Mouse (Mus musculus) thymus, postnatal 0 days (tissue): ENCODE results near the gene Hnrnph3. TPM values are rescaled to one million over a fixed set of nuclear protein-coding genes. Genes with fewer than 3 reads are reported as not detected.
"Not testable (repeated sequence)": the region's sequence is repeated elsewhere in the genome, so short reads cannot be mapped to it uniquely, and the experiment has no call there.

Source experiments
- DNase-seq: peaks from one replicate; pipeline ENCODE4 v3.0.0-alpha.2; 2015; ENCODE audit warnings: low spot score
- polyA plus RNA-seq: library from polyadenylated mRNA; unstranded; fragments of >200 nt; fragmentation: Nextera tagmentation; extraction: Ambion mirVana; gene quantifications from 2 replicates; pipeline ENCODE4 v1.2.1, GENCODE M21; 2015

The Hnrnph3 gene
- polyA plus RNA-seq = 51.0 and 53.6 TPM in 2 replicates

DNA sequence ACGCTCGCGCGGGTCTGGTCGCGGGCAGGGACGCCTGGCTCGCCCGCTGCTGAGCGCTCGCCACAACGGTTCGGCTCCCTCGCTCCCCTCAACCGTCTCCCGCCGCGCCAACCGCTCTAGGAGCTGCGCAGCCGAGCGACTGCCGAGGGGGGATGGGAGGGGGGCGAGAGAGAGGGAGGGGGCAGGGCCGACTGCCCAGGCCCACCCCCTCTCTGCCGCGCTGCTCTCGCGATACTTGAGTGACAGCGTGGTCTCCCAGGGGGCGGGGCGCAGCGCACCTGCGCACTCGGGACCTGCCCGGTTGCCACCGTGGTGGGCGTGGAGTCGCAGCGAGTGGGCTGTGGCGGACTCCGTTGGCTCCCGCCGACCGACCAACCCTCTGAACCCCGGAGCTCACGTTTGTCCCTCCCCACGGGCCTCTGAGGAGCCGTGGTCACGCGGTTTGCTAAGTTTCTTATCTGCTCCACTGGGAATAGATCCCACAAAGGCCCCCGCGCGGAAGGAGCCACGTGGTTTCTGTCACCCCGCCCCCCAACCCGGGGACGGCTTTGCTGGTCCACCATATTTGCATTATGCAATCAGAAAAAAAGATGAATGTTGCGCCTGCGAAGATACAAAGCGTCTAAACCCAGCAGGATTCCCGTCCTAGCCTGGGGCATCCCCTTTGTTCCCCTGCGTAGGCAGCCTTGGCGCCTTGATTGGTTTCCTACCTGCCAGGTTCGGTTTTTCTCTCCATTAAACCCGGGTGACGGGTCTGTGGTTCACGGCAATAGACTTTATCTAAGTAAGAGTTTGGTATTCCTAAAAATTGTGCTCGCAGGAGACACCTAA lies at the start of gene Hnrnph3, which contains the start of gene Pbld2:
Gene Hnrnph3 (minus strand): TSS at position 469 of the 831 bp plus-strand sequence.
Gene Pbld2 (plus strand): TSS at position 567 of the 831 bp plus-strand sequence.
- DNase-seq = peak; percentile 98

DNA sequence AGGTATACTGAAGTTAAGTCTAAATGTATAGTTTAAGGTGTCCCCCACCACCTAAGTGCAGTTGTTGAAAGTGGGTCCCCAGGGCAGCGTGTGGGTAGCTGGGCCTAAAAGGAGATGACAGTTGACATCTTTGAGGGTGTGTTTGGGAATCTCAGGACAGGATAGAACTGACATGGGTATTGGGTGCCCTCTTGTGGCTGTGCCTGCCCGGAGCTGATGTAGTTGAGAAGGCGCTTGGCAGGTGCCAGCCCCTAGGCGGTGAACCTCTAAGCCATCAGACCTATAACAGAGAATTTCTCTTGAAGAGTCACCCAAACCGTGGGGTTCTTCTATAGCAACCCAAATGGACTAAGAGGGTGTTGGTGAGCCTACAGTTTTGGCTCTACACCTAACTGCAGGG lies 42.0 kb upstream of the Hnrnph3 start:
- peak; percentile 69 for DNase-seq

DNA sequence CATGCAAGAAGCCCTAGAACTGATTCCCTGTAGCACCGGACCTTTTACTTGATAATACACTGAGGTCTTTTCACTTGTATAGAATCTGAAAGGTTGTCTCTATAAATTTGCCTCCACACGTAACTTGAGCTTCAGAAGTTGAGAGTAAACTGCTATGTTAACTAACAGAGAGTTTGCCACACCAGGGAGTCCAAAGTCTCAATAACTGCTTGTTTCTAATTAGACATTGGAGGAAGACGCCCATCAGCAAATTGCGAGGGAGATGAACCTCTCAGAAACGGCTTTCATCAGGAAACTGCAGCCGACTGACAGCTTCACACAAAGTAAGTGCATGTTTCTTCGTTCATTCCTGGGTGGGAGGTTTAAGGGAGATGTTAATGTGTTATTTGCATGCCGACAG lies 41.5 kb upstream of the Hnrnph3 start:
- no peak for DNase-seq

- no peak for DNase-seq
Observed at GRCm38 (mm10) chr10:63064516-63064915, 40.5 kb upstream of the Hnrnph3 start.

DNA sequence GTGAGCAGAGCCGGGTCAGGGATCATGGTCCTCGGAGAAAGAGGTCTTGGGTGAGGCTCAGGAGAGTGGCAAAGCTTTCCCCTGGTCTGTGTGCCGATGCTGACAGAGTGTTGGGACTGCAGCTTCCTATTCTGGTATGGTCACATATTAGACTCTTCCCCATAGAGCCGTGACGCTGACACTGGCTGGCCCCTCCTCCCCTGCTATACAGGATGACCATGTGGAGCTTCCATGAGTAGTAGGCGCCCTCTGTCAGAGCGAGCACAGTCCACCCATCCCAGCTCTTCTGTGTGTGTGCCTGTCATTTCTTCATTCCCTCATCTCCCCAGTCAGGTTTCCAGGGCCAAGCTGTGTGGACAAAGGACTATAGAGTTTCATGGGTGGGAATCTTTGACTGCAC lies 39.3 kb upstream of the Hnrnph3 start:
- DNase-seq = no peak

DNA sequence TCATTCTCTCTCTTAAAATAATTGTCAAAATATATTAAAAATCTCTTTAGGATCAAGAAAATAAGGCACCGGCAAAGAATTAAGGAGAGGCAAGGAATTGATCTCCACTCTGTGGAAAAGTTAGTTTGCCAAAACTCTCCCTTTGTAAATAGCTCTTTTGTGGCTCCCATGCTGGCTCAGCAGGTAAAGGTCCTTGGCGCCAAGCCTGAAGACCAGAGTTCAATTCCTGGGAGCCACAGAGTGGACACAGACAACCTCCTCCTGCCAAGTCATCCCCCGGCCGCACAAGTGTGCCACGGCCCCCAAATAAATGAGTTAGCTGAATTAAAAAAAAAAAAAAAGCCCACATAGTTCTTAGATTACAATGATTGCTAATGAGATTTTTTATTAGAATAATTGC lies 38.7 kb upstream of the Hnrnph3 start:
- no peak for DNase-seq

DNA sequence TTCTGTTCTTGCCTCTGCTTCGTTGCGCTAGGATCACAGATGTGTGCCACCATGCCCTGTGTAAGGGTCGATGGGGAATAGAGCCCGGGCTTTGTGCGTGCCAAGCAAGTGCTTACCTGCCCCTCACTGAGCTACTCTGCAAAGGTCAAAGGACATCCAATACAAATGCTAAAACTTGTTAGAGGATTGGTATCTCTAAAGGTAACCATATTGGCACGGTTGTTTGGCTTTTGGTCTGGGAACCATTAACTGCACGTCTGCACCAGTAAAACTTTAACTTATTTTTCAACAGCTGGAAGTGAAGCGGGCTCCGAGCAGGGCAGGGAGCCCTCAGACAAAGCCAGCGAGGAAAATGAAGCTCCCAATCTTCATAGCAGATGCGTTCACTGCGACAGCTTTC lies 37.2 kb upstream of the Hnrnph3 start:
- DNase-seq = no peak

DNA sequence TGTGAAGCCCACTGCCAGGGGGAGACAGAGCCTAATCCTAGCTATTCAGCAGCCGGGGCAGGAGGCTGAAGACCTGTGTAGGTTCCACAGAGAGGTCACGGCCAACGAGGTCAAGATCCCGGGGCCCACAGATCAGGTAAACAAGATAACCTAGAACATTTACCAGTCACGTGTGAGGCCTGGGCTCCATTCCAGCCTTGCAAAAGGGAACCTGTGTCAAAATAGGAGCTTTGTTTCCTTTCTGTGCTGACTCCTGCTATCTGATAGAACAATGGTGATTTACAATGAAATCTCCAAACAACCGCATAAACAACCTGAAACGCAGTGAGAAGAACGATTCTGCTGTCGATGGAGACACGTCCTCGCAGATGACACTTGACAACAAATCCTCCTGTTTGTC lies 36.4 kb upstream of the Hnrnph3 start:
- no peak for DNase-seq

DNA sequence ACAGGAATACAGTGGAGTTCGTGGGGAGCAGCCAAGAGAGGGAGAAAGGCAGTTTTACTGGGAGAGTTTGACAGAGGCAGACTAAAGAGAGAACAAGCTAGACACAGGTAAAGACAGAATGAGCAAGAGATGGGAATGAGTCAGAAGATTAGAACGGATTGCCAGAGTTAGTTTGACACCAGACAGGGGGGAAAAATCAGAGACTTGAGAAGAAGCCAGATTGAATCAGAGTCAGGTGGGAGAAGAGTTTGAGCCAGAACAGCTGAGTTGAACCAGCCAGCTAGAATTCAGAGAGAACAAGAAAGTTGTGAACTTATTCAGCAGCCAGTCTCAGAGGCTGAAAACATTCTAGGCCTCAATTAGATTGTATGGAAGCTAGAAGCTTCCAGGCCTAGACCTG lies 35.8 kb upstream of the Hnrnph3 start, which contains the start of gene Pbld1:
Gene Pbld1 (plus strand): TSS at position 301 of the 400 bp plus-strand sequence.
- no peak for DNase-seq

DNA sequence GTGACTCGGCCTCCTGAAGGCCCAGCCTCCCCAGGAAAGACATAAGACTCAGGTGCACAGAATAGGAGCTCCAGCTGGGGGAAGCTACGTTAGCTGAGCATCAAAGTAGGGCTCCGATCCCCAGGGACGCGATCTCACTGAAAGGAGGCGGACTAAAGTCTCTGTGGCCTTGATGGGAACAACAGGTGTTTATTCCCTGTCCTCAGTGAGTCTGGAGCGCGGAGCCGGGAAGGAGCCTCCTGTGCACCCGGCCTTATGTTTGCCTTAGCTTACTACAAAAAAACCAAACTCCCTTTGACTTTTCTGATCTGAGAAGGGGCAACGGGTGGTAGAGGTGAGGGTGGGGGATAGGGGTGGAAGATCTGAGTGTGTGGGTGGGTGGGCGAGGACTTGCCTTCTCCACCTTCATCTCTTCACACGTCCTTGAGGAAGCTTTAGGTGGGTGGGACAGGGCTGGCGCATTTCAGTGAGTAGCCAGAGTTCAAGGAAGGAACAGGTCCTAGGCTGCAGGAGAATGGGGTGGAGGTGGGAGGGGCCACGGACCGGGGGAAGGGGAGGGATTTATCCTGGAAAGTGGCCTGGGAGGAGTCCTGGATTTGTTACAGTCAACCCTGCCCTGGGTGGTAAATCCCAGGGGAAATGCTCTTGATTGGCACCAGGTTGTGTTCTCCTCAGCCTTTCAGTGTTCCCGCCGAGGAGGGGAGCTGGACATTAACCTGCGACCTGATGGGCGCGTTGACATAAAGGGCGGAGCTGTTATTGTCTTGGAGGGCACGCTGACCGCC lies 33.1 kb upstream of the Hnrnph3 start:
- DNase-seq = no peak

DNA sequence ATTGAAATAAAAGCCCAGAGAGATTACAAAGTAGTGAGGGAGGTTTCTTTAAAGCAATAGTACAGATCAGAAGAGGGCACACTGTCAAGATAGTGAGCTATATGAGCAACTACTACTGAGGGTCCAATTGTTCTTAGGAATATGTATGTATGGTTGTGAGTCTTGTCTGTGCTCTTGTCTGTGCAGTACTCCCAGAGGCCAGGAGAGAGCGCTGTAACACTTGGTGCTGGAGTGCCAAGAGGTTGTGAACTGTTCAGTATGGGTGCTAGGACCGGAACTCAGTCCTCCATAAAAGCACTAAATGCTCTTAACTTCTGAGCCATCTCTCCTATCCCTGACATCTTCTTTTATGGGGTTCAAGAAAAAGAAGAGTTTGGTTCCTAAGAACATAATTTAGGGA lies 30.6 kb upstream of the Hnrnph3 start:
- DNase-seq = no peak

GRCm38 (mm10) chr10:63054071-63054470 lies 30.1 kb upstream of the Hnrnph3 start:
- not testable (repeated sequence) for DNase-seq

GRCm38 (mm10) chr10:63053007-63053406 lies 29.0 kb upstream of the Hnrnph3 start:
- DNase-seq = no peak

- no peak for DNase-seq
Observed at GRCm38 (mm10) chr10:63052011-63052410, 28.0 kb upstream of the Hnrnph3 start.

- no peak for DNase-seq
Observed at GRCm38 (mm10) chr10:63051267-63051666, 27.2 kb upstream of the Hnrnph3 start.

- DNase-seq = no peak
Observed at GRCm38 (mm10) chr10:63049106-63049505, 25.1 kb upstream of the Hnrnph3 start.

GRCm38 (mm10) chr10:63047751-63048150 lies 23.7 kb upstream of the Hnrnph3 start:
- DNase-seq = no peak

- peak; percentile 20 for DNase-seq
Observed at GRCm38 (mm10) chr10:63043154-63043553, 19.1 kb upstream of the Hnrnph3 start.

GRCm38 (mm10) chr10:63039867-63040628 lies 16.0 kb upstream of the Hnrnph3 start:
- no peak for DNase-seq

- no peak for DNase-seq
Observed at GRCm38 (mm10) chr10:63038571-63039320, 14.7 kb upstream of the Hnrnph3 start.

- no peak for DNase-seq
Observed at GRCm38 (mm10) chr10:63032956-63033355, 8.9 kb upstream of the Hnrnph3 start.
